Mouse (Mus musculus) neural tube, embryonic 14.5 days (tissue): ENCODE data around the gene Paqr9. TPM values are rescaled to one million over a fixed set of nuclear protein-coding genes. Genes with fewer than 3 reads are reported as not detected.
A peak's percentile ranks its signal among the peaks of the same experiment; 100 is the strongest.

Experiments used
- ATAC-seq: fragments of 200-750 bp; cut with Nextera tagmentation; 2 replicates; pipeline ENCODE4 v1.8.0; 2017; ENCODE audit warnings: low read depth, mild to moderate bottlenecking, moderate TSS enrichment, moderate library complexity
- H3K27ac ChIP-seq: fragments of 300-500 bp; sonication (generic); 2 replicates; pipeline ENCODE4 v1.5.1; 2014; ENCODE audit warnings: low read depth, mild to moderate bottlenecking, control low read depth, low read length, moderate library complexity, mixed read lengths
- H3K27me3 ChIP-seq: fragments of 300-500 bp; sonication (generic); 2 replicates; pipeline ENCODE4 v1.6.1; 2014; ENCODE audit warnings: low read length; ENCODE audit not compliant: control insufficient read depth, insufficient read depth
- H3K36me3 ChIP-seq: fragments of 300-500 bp; sonication (generic); 2 replicates; pipeline ENCODE4 v1.6.1; 2014; ENCODE audit warnings: low read length, mixed read lengths; ENCODE audit not compliant: control insufficient read depth, insufficient read depth
- H3K4me1 ChIP-seq: fragments of 300-500 bp; sonication (generic); 2 replicates; pipeline ENCODE4 v1.6.1; 2014; ENCODE audit warnings: low read length; ENCODE audit not compliant: control insufficient read depth, insufficient read depth
- H3K4me2 ChIP-seq: fragments of 300-500 bp; sonication (generic); 2 replicates; pipeline ENCODE4 v1.6.1; 2014; ENCODE audit warnings: mild to moderate bottlenecking, low read depth, low read length, control low read depth
- H3K4me3 ChIP-seq: fragments of 300-500 bp; sonication (generic); 2 replicates; pipeline ENCODE4 v1.5.1; 2014; ENCODE audit warnings: low read depth, low read length, control low read depth, mixed read lengths
- H3K9ac ChIP-seq: fragments of 300-500 bp; sonication (generic); replicated peaks from 2 replicates; pipeline ENCODE4 v1.6.1; 2014; ENCODE audit warnings: low read depth, mild to moderate bottlenecking, control low read depth, low read length, mixed read lengths
- H3K9me3 ChIP-seq: fragments of 300-500 bp; sonication (generic); 2 replicates; pipeline ENCODE4 v1.6.1; 2016; ENCODE audit warnings: low read length; ENCODE audit not compliant: control insufficient read depth
- WGBS: fragments of 180-500 bp; shearing (Covaris S2); extraction: QIAGEN DNeasy Blood & Tissue Kit; methylation state at CpG from one replicate; pipeline ENCODE4 v1.1.7; 2014; 5-methylcytosine and 5-hydroxymethylcytosine counted together
- polyA plus RNA-seq: library from polyadenylated mRNA; unstranded; fragments of >200 nt; fragmentation: Nextera tagmentation; extraction: Ambion mirVana; gene quantifications from 2 replicates; pipeline ENCODE4 v1.2.1, GENCODE M21; 2014

Gene Paqr9
- polyA plus RNA-seq, 1 experiment from 2014 or later, result 9.3 TPM

DNA sequence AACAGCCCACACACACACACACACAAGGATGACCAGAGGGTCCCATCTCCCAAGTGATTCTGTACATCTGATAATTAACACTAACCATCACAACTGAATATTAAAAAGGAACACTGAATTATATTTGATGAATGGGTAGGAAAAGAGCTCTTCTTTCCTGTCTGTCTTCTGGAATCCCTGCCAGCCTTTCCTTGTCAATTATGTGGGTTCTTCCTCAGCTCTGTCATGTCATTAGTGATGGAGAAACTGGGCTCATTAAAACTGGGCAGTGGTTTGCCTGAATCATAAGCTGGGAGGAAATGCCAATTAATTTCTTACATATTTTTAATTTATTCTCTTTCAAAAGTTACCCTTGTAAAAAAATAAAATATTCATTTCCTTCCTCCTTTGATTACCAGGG is 18.2 kb upstream of the Paqr9 start:
- Histone ChIP-seq H3K4me1 (no peaks in the 10 kb centered on the region), H3K9me3 (no peaks in the 10 kb centered on the region), H3K27ac (no peak overlapping the region), H3K27me3 (no peaks in the 10 kb centered on the region), H3K4me2 (no peak overlapping the region), H3K4me3 (no peak overlapping the region), H3K36me3 (no peaks in the 10 kb centered on the region), H3K9ac (no peak overlapping the region)
- no peak for ATAC-seq

GRCm38 (mm10) chr9:95541650-95542432 is 17.6 kb upstream of the Paqr9 start:
- Histone ChIP-seq H3K9me3 (no peaks in the 10 kb centered on the region), H3K4me2 (no peak overlapping the region), H3K4me3 (no peak overlapping the region), H3K27me3 (no peaks in the 10 kb centered on the region), H3K36me3 (no peaks in the 10 kb centered on the region), H3K9ac (no peak overlapping the region), H3K27ac (no peak overlapping the region), H3K4me1 (no peaks in the 10 kb centered on the region)
- ATAC-seq, result 0 out of 2 replicates have a peak, but pooled peaks have one; percentile 25
- WGBS, result 67% methylated on average over 15 of the region's 15 CpGs

- Histone ChIP-seq H3K4me1 (no peaks in the 10 kb centered on the region), H3K4me2 (no peak overlapping the region), H3K27me3 (no peaks in the 10 kb centered on the region), H3K9me3 (no peaks in the 10 kb centered on the region), H3K4me3 (no peak overlapping the region), H3K9ac (no peak overlapping the region), H3K27ac (no peak overlapping the region), H3K36me3 (no peaks in the 10 kb centered on the region)
- no peak for ATAC-seq
- 79% methylated on average over 6 of the region's 6 CpGs for WGBS
Observed at GRCm38 (mm10) chr9:95542475-95542874, 17.0 kb upstream of the Paqr9 start.

DNA sequence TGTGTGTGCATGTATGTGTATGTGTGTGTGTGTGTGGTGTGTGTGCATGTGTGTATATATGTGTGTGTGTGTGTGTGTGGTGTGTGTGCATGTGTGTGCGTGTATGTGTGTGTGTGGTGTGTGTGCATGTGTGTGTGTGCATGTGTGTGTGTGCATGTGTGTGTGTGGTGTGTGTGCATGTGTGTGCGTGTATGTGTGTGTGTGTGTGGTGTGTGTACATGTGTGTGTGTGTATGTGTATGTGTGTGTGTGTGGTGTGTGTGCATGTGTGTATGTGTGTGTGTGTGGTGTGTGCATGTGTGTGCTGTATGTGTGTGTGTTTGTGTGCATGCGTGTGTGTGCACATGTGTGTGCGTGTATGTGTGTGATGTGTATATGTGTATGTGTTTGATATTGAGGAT is 14.9 kb upstream of the Paqr9 start:
- no peak overlapping the region for H3K4me2 ChIP-seq
- no peak overlapping the region for H3K27ac ChIP-seq
- 98% methylated on average over 4 of the region's 4 CpGs for WGBS
- H3K9me3 ChIP-seq, result no peaks in the 10 kb centered on the region
- no peaks in the 10 kb centered on the region for H3K27me3 ChIP-seq
- no peak overlapping the region for H3K9ac ChIP-seq
- H3K36me3 ChIP-seq, result no peaks in the 10 kb centered on the region
- ATAC-seq, result no peak
- no peak overlapping the region for H3K4me3 ChIP-seq
- H3K4me1 ChIP-seq, result no peaks in the 10 kb centered on the region

GRCm38 (mm10) chr9:95546679-95547078 is 12.8 kb upstream of the Paqr9 start:
- 60% methylated on average over 7 of the region's 7 CpGs for WGBS
- Histone ChIP-seq H3K9ac (no peak overlapping the region), H3K9me3 (no peaks in the 10 kb centered on the region), H3K36me3 (no peaks in the 10 kb centered on the region), H3K4me3 (no peak overlapping the region), H3K27ac (no peak overlapping the region), H3K4me1 (no peaks in the 10 kb centered on the region), H3K27me3 (no peaks in the 10 kb centered on the region), H3K4me2 (no peak overlapping the region)
- no peak for ATAC-seq

DNA sequence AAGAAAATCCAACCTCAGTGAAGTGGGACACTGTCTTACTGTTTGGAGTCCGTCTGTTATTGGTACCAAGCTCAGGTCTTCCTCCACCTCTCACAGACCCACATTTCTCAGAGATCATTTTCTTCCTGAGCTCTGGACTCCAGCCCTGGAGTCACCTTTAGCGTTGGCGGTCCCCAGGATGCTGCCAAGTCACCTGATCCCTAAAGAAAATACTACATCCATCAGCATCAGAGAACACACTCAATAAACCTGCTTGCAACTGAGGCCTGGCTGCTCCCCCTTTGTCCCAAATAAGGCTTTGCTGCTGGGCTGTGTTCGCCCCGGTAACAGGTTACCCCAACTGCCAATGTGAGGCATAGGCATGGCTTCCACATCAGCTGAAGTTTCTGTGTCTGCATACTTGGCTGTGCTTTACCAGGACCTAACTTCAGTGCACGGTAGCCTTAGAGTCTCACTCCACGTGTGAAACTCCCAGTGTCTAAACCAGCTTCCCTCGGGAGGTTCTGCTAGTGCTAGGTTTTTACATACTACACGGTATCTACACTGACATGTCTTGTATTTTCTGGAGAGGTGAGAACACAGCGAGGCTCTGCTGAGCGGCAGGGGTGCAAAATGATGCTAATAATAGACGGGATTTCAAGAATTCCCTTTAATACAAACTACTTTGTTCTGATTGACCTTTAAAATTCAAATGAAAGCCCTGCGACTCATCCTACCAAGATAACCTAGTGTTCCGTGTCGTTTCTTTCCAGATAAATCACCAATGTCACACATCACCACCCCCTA is 9.6 kb upstream of the Paqr9 start:
- no peaks in the 10 kb centered on the region for H3K27me3 ChIP-seq
- no peak overlapping the region for H3K4me2 ChIP-seq
- ATAC-seq, result no peak
- 57% methylated on average over 15 of the region's 15 CpGs for WGBS
- H3K4me1 ChIP-seq, result no peaks in the 10 kb centered on the region
- H3K9me3 ChIP-seq, result no peaks in the 10 kb centered on the region
- H3K27ac ChIP-seq, result no peak overlapping the region
- no peak overlapping the region for H3K4me3 ChIP-seq
- no peaks in the 10 kb centered on the region for H3K36me3 ChIP-seq
- H3K9ac ChIP-seq, result no peak overlapping the region

DNA sequence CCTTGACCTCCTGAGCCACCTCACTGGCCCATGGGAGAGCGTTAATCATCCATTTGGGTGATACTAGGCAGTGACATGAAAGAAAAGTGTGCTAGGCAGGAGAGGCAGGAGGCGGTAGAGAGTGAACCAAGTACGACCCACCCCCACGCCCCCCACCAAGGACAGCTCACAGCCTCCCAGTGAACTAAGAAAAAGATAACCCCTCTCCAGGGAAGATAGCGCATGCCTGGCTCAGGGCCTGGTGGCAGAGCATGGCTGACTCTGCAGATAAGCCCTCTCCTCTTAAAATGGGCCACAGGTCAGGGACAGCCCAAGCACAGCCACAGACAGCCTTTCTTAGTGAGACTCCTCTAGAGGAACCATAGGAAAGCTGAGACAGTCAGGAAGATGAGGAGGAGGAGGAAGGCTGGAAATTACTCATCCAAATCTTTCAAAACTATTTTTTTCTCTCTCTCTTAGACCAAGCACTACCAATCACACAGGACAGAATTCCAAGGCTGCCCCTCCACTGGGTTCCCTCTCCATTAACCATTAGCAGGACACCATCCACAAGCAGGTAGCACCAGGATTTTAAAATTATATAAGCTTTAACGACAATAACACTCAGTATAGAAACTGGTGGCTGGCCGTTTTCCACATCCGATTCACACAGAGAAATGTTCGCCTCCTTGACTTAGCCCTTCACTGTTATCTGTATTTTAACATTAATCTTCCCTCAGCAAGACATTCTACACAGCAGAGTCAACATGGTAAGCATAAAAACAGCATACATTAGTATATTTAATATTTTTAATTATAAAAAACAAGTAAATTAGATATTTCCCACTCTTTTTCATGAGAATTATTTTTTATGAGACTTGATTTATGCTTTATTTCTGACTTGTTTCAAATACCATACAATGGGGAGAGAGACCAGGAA is 8.3 kb upstream of the Paqr9 start:
- Histone ChIP-seq H3K36me3 (no peaks in the 10 kb centered on the region), H3K4me1 (no peaks in the 10 kb centered on the region), H3K27me3 (no peaks in the 10 kb centered on the region), H3K9ac (no peak overlapping the region), H3K9me3 (no peaks in the 10 kb centered on the region), H3K4me3 (no peak overlapping the region), H3K4me2 (no peak overlapping the region), H3K27ac (no peak overlapping the region)
- 73% methylated on average over 9 of the region's 9 CpGs for WGBS
- no peak for ATAC-seq

GRCm38 (mm10) chr9:95552175-95552705 is 7.2 kb upstream of the Paqr9 start:
- Histone ChIP-seq H3K9me3 (no peaks in the 10 kb centered on the region), H3K27ac (no peak overlapping the region), H3K36me3 (no peaks in the 10 kb centered on the region), H3K4me3 (no peak overlapping the region), H3K4me2 (no peak overlapping the region), H3K9ac (no peak overlapping the region), H3K27me3 (no peaks in the 10 kb centered on the region), H3K4me1 (no peaks in the 10 kb centered on the region)
- whole genome bisulfite sequencing, result 68% methylated on average over 10 of the region's 10 CpGs
- no peak for ATAC-seq
